Mouse (Mus musculus): ENCODE measurements around the gene Fam196b. TPM values are rescaled to one million over a fixed set of nuclear protein-coding genes. Genes with fewer than 3 reads are reported as not detected.

Gene Fam196b
- polyA plus RNA-seq, 1 experiment from 2014 or later = 3.6 TPM

DNA sequence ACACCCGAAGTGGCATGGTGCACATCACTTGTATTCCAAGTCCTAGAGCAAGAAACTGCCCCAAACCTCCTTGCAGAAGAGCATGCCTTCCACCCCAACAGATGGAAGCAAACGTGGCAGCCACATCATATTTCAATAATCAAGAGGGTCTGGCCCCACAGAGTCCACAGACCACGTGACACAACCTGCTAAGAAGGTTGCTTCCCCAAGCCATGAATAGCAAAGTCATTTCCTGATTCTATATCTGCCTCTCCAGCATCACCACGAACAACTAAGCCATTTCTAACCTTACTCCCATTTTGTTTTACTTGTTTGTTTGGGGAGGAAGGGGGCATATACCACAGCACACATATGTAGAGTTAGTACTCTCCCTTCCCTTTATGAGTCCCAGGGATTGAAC, 69.6 kb downstream of the Fam196b start:
- no peaks in the 10 kb centered on the region for H3K9me3 ChIP-seq (ENCODE audit: control insufficient read depth, low read length)
- H3K4me2 ChIP-seq (ENCODE audit: low read length) = no peak overlapping the region
- no peak overlapping the region for H3K27ac ChIP-seq (ENCODE audit: low read depth, low read length)
- 75% methylated on average over 4 of the region's 4 CpGs for WGBS
- H3K27me3 ChIP-seq (replicated peaks; ENCODE audit: control insufficient read depth, insufficient read depth, low read length) = no peaks in the 10 kb centered on the region
- H3K36me3 ChIP-seq (ENCODE audit: control insufficient read depth, insufficient read depth, low read length) = no peaks in the 10 kb centered on the region
- no peak overlapping the region for H3K9ac ChIP-seq (ENCODE audit: low read depth, low read length)
- no peak for ATAC-seq
- no peaks in the 10 kb centered on the region for H3K4me1 ChIP-seq (ENCODE audit: control insufficient read depth, insufficient read depth, low read depth, low read length)
- no peak overlapping the region for H3K4me3 ChIP-seq (ENCODE audit: low read length)

- H3K4me3 ChIP-seq (ENCODE audit: low read length) = no peak overlapping the region
- no peaks in the 10 kb centered on the region for H3K27me3 ChIP-seq (replicated peaks; ENCODE audit: control insufficient read depth, insufficient read depth, low read length)
- H3K36me3 ChIP-seq (ENCODE audit: control insufficient read depth, insufficient read depth, low read length) = no peaks in the 10 kb centered on the region
- H3K9ac ChIP-seq (ENCODE audit: low read depth, low read length) = no peak overlapping the region
- no peak overlapping the region for H3K4me2 ChIP-seq (ENCODE audit: low read length)
- peak; percentile 81 for ATAC-seq
- no peak overlapping the region for H3K27ac ChIP-seq (ENCODE audit: low read depth, low read length)
- H3K9me3 ChIP-seq (ENCODE audit: control insufficient read depth, low read length) = no peaks in the 10 kb centered on the region
- 19% methylated on average over 1 of the region's 1 CpGs for WGBS
- H3K4me1 ChIP-seq (ENCODE audit: control insufficient read depth, insufficient read depth, low read depth, low read length) = no peaks in the 10 kb centered on the region
Observed at GRCm38 (mm10) chr11:34385001-34385688, 70.5 kb downstream of the Fam196b start.

- Histone ChIP-seq H3K4me1 (ENCODE audit: control insufficient read depth, insufficient read depth, low read depth, low read length) (no peaks in the 10 kb centered on the region), H3K4me3 (ENCODE audit: low read length) (no peak overlapping the region), H3K9me3 (ENCODE audit: control insufficient read depth, low read length) (no peaks in the 10 kb centered on the region), H3K4me2 (ENCODE audit: low read length) (no peak overlapping the region), H3K9ac (ENCODE audit: low read depth, low read length) (no peak overlapping the region), H3K27me3 (replicated peaks; ENCODE audit: control insufficient read depth, insufficient read depth, low read length) (no peaks in the 10 kb centered on the region), H3K27ac (ENCODE audit: low read depth, low read length) (no peak overlapping the region), H3K36me3 (ENCODE audit: control insufficient read depth, insufficient read depth, low read length) (no peaks in the 10 kb centered on the region)
- WGBS = 84% methylated on average over 6 of the region's 6 CpGs
- no peak for ATAC-seq
Observed at GRCm38 (mm10) chr11:34389261-34390116, 74.9 kb downstream of the Fam196b start.

GRCm38 (mm10) chr11:34392105-34392504, 77.5 kb downstream of the Fam196b start:
- H3K9ac ChIP-seq (ENCODE audit: low read depth, low read length) = no peak overlapping the region
- no peak overlapping the region for H3K4me3 ChIP-seq (ENCODE audit: low read length)
- H3K27ac ChIP-seq (ENCODE audit: low read depth, low read length) = no peak overlapping the region
- no peaks in the 10 kb centered on the region for H3K27me3 ChIP-seq (replicated peaks; ENCODE audit: control insufficient read depth, insufficient read depth, low read length)
- H3K4me1 ChIP-seq (ENCODE audit: control insufficient read depth, insufficient read depth, low read depth, low read length) = no peaks in the 10 kb centered on the region
- 58% methylated on average over 4 of the region's 4 CpGs for WGBS
- no peak for ATAC-seq
- no peaks in the 10 kb centered on the region for H3K9me3 ChIP-seq (ENCODE audit: control insufficient read depth, low read length)
- no peaks in the 10 kb centered on the region for H3K36me3 ChIP-seq (ENCODE audit: control insufficient read depth, insufficient read depth, low read length)
- H3K4me2 ChIP-seq (ENCODE audit: low read length) = no peak overlapping the region

GRCm38 (mm10) chr11:34395802-34396201, 81.2 kb downstream of the Fam196b start:
- no peak overlapping the region for H3K4me2 ChIP-seq (ENCODE audit: low read length)
- no peaks in the 10 kb centered on the region for H3K9me3 ChIP-seq (ENCODE audit: control insufficient read depth, low read length)
- no peaks in the 10 kb centered on the region for H3K36me3 ChIP-seq (ENCODE audit: control insufficient read depth, insufficient read depth, low read length)
- no peak overlapping the region for H3K9ac ChIP-seq (ENCODE audit: low read depth, low read length)
- no peak for ATAC-seq
- no peak overlapping the region for H3K4me3 ChIP-seq (ENCODE audit: low read length)
- no peaks in the 10 kb centered on the region for H3K27me3 ChIP-seq (replicated peaks; ENCODE audit: control insufficient read depth, insufficient read depth, low read length)
- 79% methylated on average over 3 of the region's 3 CpGs for WGBS
- no peak overlapping the region for H3K27ac ChIP-seq (ENCODE audit: low read depth, low read length)
- no peaks in the 10 kb centered on the region for H3K4me1 ChIP-seq (ENCODE audit: control insufficient read depth, insufficient read depth, low read depth, low read length)

GRCm38 (mm10) chr11:34397661-34398060, 83.0 kb downstream of the Fam196b start:
- H3K4me3 ChIP-seq (ENCODE audit: low read length) = no peak overlapping the region
- H3K27ac ChIP-seq (ENCODE audit: low read depth, low read length) = no peak overlapping the region
- no peak overlapping the region for H3K4me2 ChIP-seq (ENCODE audit: low read length)
- H3K27me3 ChIP-seq (replicated peaks; ENCODE audit: control insufficient read depth, insufficient read depth, low read length) = no peaks in the 10 kb centered on the region
- WGBS = 93% methylated on average over 5 of the region's 5 CpGs
- H3K4me1 ChIP-seq (ENCODE audit: control insufficient read depth, insufficient read depth, low read depth, low read length) = no peaks in the 10 kb centered on the region
- no peaks in the 10 kb centered on the region for H3K36me3 ChIP-seq (ENCODE audit: control insufficient read depth, insufficient read depth, low read length)
- no peak for ATAC-seq
- H3K9me3 ChIP-seq (ENCODE audit: control insufficient read depth, low read length) = no peaks in the 10 kb centered on the region
- no peak overlapping the region for H3K9ac ChIP-seq (ENCODE audit: low read depth, low read length)

- no peaks in the 10 kb centered on the region for H3K27me3 ChIP-seq (replicated peaks; ENCODE audit: control insufficient read depth, insufficient read depth, low read length)
- H3K36me3 ChIP-seq (ENCODE audit: control insufficient read depth, insufficient read depth, low read length) = no peaks in the 10 kb centered on the region
- no peaks in the 10 kb centered on the region for H3K4me1 ChIP-seq (ENCODE audit: control insufficient read depth, insufficient read depth, low read depth, low read length)
- no peak for ATAC-seq
- no peaks in the 10 kb centered on the region for H3K9me3 ChIP-seq (ENCODE audit: control insufficient read depth, low read length)
- H3K4me3 ChIP-seq (ENCODE audit: low read length) = no peak overlapping the region
- no peak overlapping the region for H3K27ac ChIP-seq (ENCODE audit: low read depth, low read length)
- H3K4me2 ChIP-seq (ENCODE audit: low read length) = no peak overlapping the region
- 91% methylated on average over 2 of the region's 2 CpGs for WGBS
- H3K9ac ChIP-seq (ENCODE audit: low read depth, low read length) = no peak overlapping the region
Observed at GRCm38 (mm10) chr11:34398555-34398954, 83.9 kb downstream of the Fam196b start.

- no peaks in the 10 kb centered on the region for H3K9me3 ChIP-seq (ENCODE audit: control insufficient read depth, low read length)
- H3K4me2 ChIP-seq (ENCODE audit: low read length) = no peak overlapping the region
- no peak overlapping the region for H3K9ac ChIP-seq (ENCODE audit: low read depth, low read length)
- H3K36me3 ChIP-seq (ENCODE audit: control insufficient read depth, insufficient read depth, low read length) = 0 out of 2 replicates have a peak, but pooled peaks cover 2% of the 10 kb centered on the region
- no peaks in the 10 kb centered on the region for H3K27me3 ChIP-seq (replicated peaks; ENCODE audit: control insufficient read depth, insufficient read depth, low read length)
- no peak overlapping the region for H3K27ac ChIP-seq (ENCODE audit: low read depth, low read length)
- WGBS = 85% methylated on average over 8 of the region's 8 CpGs
- peaks cover 2% of the 10 kb centered on the region; the same call in 1 of the 2 replicates for H3K4me1 ChIP-seq (ENCODE audit: control insufficient read depth, insufficient read depth, low read depth, low read length)
- no peak for ATAC-seq
- no peak overlapping the region for H3K4me3 ChIP-seq (ENCODE audit: low read length)
Observed at GRCm38 (mm10) chr11:34401343-34401742, 86.7 kb downstream of the Fam196b start.

- H3K36me3 ChIP-seq (ENCODE audit: control insufficient read depth, insufficient read depth, low read length) = 0 out of 2 replicates have a peak, but pooled peaks cover 2% of the 10 kb centered on the region
- H3K4me2 ChIP-seq (ENCODE audit: low read length) = no peak overlapping the region
- no peak for ATAC-seq
- H3K4me1 ChIP-seq (ENCODE audit: control insufficient read depth, insufficient read depth, low read depth, low read length) = peaks cover 2% of the 10 kb centered on the region; the same call in 1 of the 2 replicates
- 77% methylated on average over 1 of the region's 1 CpGs for WGBS
- H3K27me3 ChIP-seq (replicated peaks; ENCODE audit: control insufficient read depth, insufficient read depth, low read length) = no peaks in the 10 kb centered on the region
- no peak overlapping the region for H3K4me3 ChIP-seq (ENCODE audit: low read length)
- H3K27ac ChIP-seq (ENCODE audit: low read depth, low read length) = no peak overlapping the region
- H3K9ac ChIP-seq (ENCODE audit: low read depth, low read length) = no peak overlapping the region
- H3K9me3 ChIP-seq (ENCODE audit: control insufficient read depth, low read length) = no peaks in the 10 kb centered on the region
Observed at GRCm38 (mm10) chr11:34405311-34405710, 90.7 kb downstream of the Fam196b start.

Data from hindbrain, embryonic 16.5 days (tissue).